Mouse (Mus musculus) activated CD4-positive, CD25-positive, alpha-beta regulatory T cell, adult 9 weeks (primary cell): ENCODE measurements around the gene Sox1. TPM values are rescaled to one million over a fixed set of nuclear protein-coding genes. Genes with fewer than 3 reads are reported as not detected.

ENCODE experiments used
- polyA plus RNA-seq: library from polyadenylated mRNA; unstranded; fragments of 100-300 nt; shearing (Covaris generic); gene quantifications from one replicate; pipeline ENCODE4 v1.2.1, GENCODE M21; 2017

Gene Sox1
- not detected for polyA plus RNA-seq

DNA sequence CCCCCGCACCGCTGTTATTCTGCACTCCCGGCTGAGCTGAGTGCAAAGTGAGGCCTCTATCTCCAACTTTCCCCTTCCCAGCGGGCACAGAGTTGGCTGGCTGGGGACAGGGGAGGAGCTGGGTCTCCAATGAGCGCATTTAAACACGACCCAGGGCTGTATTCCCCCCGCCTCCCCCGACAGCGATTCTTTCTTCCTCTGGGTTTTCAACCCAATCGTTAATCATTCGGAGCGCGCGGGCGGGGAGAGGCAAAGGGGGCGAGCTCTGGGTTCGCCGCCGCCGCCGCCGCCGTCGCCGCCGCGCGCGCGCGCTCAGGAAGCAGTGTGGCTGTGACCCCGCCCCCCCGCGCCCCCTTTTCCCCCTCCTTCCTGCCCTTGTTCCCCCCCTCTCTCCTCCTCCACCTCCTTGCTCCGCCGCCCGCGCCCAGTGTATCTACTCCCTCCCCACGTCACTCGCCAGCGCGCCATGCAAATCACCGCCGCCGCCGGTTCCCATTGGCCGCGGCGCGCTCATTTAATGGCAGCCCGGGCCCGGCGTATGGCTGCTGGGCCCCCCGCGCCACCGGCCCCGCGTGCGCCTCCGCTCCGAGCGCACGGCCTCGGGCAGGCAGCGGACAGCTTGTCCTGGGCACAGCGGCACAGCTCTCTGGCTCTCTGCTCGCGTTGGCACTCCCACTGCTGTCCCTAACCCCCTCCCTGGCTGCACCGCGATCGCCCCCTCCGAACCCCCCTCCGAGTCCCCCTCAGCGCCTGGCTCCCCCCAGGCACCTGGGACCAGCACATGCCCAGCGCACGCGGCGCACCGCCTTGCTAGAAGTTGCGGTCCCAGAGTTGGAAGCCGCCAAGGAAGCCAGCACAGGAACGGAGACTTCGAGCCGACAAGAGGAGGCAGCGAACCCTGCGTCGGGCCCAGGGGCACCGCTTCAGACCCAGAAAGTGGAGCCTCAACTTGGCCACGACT lies at the start of gene Sox1:
TSS of gene Sox1 (plus strand) at position 225 of the 961 bp plus-strand sequence.

Other genes with a start within 250 kb of the Sox1 start
- gene A230072I06Rik, start 116.5 kb upstream of the Sox1 start, polyA plus RNA-seq, result not detected
- not detected for gene Spaca7, start 177.7 kb downstream of the Sox1 start, polyA plus RNA-seq